Mouse (Mus musculus): ENCODE results near the gene Lck. TPM values are rescaled to one million over a fixed set of nuclear protein-coding genes. Genes with fewer than 3 reads are reported as not detected.
A peak's percentile ranks its signal among the peaks of the same experiment; 100 is the strongest.

Gene Lck
- polyA plus RNA-seq, 1 experiment from 2014 or later = 7.6 TPM

GRCm38 (mm10) chr4:129511413-129512096, 61.9 kb downstream of the Lck start:
- Histone ChIP-seq H3K4me1 (peaks cover 46% of the 10 kb centered on the region), H3K27me3 (no peaks in the 10 kb centered on the region), H3K27ac (no peak overlapping the region), H3K36me3 (ENCODE audit: poor library complexity, severe bottlenecking) (peaks cover 18% of the 10 kb centered on the region), H3K4me2 (no peak overlapping the region), H3K9me3 (replicated peaks) (no peaks in the 10 kb centered on the region), H3K4me3 (no peak overlapping the region), H3K9ac (peak overlapping the region; percentile 27; the same call in 1 of the 2 replicates)
- no peak for ATAC-seq
- WGBS = 13% methylated on average over 6 of the region's 6 CpGs

- Histone ChIP-seq H3K9ac (no peak overlapping the region), H3K9me3 (replicated peaks) (no peaks in the 10 kb centered on the region), H3K4me3 (no peak overlapping the region), H3K4me2 (no peak overlapping the region), H3K36me3 (ENCODE audit: poor library complexity, severe bottlenecking) (peaks cover 12% of the 10 kb centered on the region), H3K27ac (no peak overlapping the region), H3K4me1 (peaks cover 42% of the 10 kb centered on the region), H3K27me3 (no peaks in the 10 kb centered on the region)
- WGBS = 41% methylated on average over 6 of the region's 6 CpGs
- ATAC-seq = no peak
Observed at GRCm38 (mm10) chr4:129510723-129511412, 62.6 kb downstream of the Lck start.

GRCm38 (mm10) chr4:129509650-129510049, 63.8 kb downstream of the Lck start:
- Histone ChIP-seq H3K9me3 (replicated peaks) (no peaks in the 10 kb centered on the region), H3K36me3 (ENCODE audit: poor library complexity, severe bottlenecking) (no peaks in the 10 kb centered on the region), H3K9ac (no peak overlapping the region), H3K4me2 (no peak overlapping the region), H3K4me1 (peaks cover 32% of the 10 kb centered on the region), H3K4me3 (no peak overlapping the region), H3K27ac (no peak overlapping the region), H3K27me3 (no peaks in the 10 kb centered on the region)
- no peak for ATAC-seq
- 76% methylated on average over 3 of the region's 3 CpGs for WGBS

GRCm38 (mm10) chr4:129508834-129509600, 64.4 kb downstream of the Lck start:
- H3K36me3 ChIP-seq (ENCODE audit: poor library complexity, severe bottlenecking) = no peaks in the 10 kb centered on the region
- no peak for ATAC-seq
- H3K4me3 ChIP-seq = no peak overlapping the region
- H3K27me3 ChIP-seq = no peaks in the 10 kb centered on the region
- H3K9me3 ChIP-seq (replicated peaks) = no peaks in the 10 kb centered on the region
- WGBS = 60% methylated on average over 15 of the region's 15 CpGs
- 0 out of 2 replicates have a peak overlapping the region, but pooled peaks have one; percentile 12 for H3K9ac ChIP-seq
- H3K4me2 ChIP-seq = no peak overlapping the region
- H3K4me1 ChIP-seq = peaks cover 32% of the 10 kb centered on the region
- H3K27ac ChIP-seq = no peak overlapping the region

- no peak for ATAC-seq
- Histone ChIP-seq H3K27me3 (no peaks in the 10 kb centered on the region), H3K4me1 (peaks cover 31% of the 10 kb centered on the region), H3K9me3 (replicated peaks) (no peaks in the 10 kb centered on the region), H3K27ac (no peak overlapping the region), H3K4me3 (no peak overlapping the region), H3K36me3 (ENCODE audit: poor library complexity, severe bottlenecking) (no peaks in the 10 kb centered on the region), H3K9ac (no peak overlapping the region), H3K4me2 (no peak overlapping the region)
- WGBS = 76% methylated on average over 3 of the region's 3 CpGs
Observed at GRCm38 (mm10) chr4:129508237-129508515, 65.3 kb downstream of the Lck start.

GRCm38 (mm10) chr4:129507434-129508236, 65.8 kb downstream of the Lck start:
- Histone ChIP-seq H3K27me3 (no peaks in the 10 kb centered on the region), H3K9me3 (replicated peaks) (no peaks in the 10 kb centered on the region), H3K4me1 (peaks cover 27% of the 10 kb centered on the region), H3K27ac (no peak overlapping the region), H3K4me3 (no peak overlapping the region), H3K9ac (no peak overlapping the region), H3K4me2 (no peak overlapping the region), H3K36me3 (ENCODE audit: poor library complexity, severe bottlenecking) (no peaks in the 10 kb centered on the region)
- 72% methylated on average over 9 of the region's 10 CpGs for WGBS
- ATAC-seq = no peak

GRCm38 (mm10) chr4:129505511-129505910, 67.9 kb downstream of the Lck start:
- H3K4me3 ChIP-seq = no peak overlapping the region
- peaks cover 4% of the 10 kb centered on the region; the same call in 1 of the 2 replicates for H3K27me3 ChIP-seq
- 77% methylated on average over 3 of the region's 3 CpGs for WGBS
- H3K9ac ChIP-seq = no peak overlapping the region
- H3K4me1 ChIP-seq = peaks cover 18% of the 10 kb centered on the region
- no peak overlapping the region for H3K4me2 ChIP-seq
- ATAC-seq = no peak
- no peak overlapping the region for H3K27ac ChIP-seq
- no peaks in the 10 kb centered on the region for H3K9me3 ChIP-seq (replicated peaks)
- H3K36me3 ChIP-seq (ENCODE audit: poor library complexity, severe bottlenecking) = no peaks in the 10 kb centered on the region

- H3K9ac ChIP-seq = no peak overlapping the region
- no peak for ATAC-seq
- WGBS = 83% methylated on average over 11 of the region's 11 CpGs
Observed at GRCm38 (mm10) chr4:129502901-129503444, 70.5 kb downstream of the Lck start.

GRCm38 (mm10) chr4:129502327-129502888, 71.0 kb downstream of the Lck start:
- Histone ChIP-seq H3K4me3 (no peak overlapping the region), H3K27ac (no peak overlapping the region), H3K36me3 (ENCODE audit: poor library complexity, severe bottlenecking) (no peaks in the 10 kb centered on the region), H3K4me2 (no peak overlapping the region), H3K4me1 (peaks cover 12% of the 10 kb centered on the region), H3K9me3 (replicated peaks) (no peaks in the 10 kb centered on the region), H3K9ac (no peak overlapping the region), H3K27me3 (peaks cover 4% of the 10 kb centered on the region)
- no peak for ATAC-seq
- WGBS = 79% methylated on average over 9 of the region's 9 CpGs

More at GRCm38 (mm10) chr4:129502901-129503444, 70.5 kb downstream of the Lck start:
- Histone ChIP-seq H3K27me3 (peaks cover 4% of the 10 kb centered on the region), H3K27ac (no peak overlapping the region), H3K4me2 (no peak overlapping the region), H3K36me3 (ENCODE audit: poor library complexity, severe bottlenecking) (no peaks in the 10 kb centered on the region), H3K4me1 (peaks cover 12% of the 10 kb centered on the region), H3K9me3 (replicated peaks) (no peaks in the 10 kb centered on the region), H3K4me3 (no peak overlapping the region)

- H3K27me3 ChIP-seq = peaks cover 4% of the 10 kb centered on the region
- peak; percentile 86 for ATAC-seq
- H3K9me3 ChIP-seq (replicated peaks) = no peaks in the 10 kb centered on the region
- peak overlapping the region; percentile 64 for H3K27ac ChIP-seq
- no peaks in the 10 kb centered on the region for H3K36me3 ChIP-seq (ENCODE audit: poor library complexity, severe bottlenecking)
- peak overlapping the region; percentile 56 for H3K4me3 ChIP-seq
- peak overlapping the region; percentile 64 for H3K9ac ChIP-seq
- 1% methylated on average over 48 of the region's 49 CpGs for WGBS
- H3K4me2 ChIP-seq = peak overlapping the region; percentile 83
- H3K4me1 ChIP-seq = peaks cover 23% of the 10 kb centered on the region
Observed at GRCm38 (mm10) chr4:129500607-129501566, 72.6 kb downstream of the Lck start.

Data from forebrain, embryonic 13.5 days (tissue).